Mouse (Mus musculus) left cerebral cortex, postnatal 36 days (tissue): ENCODE results near the gene Npcd. TPM values are rescaled to one million over a fixed set of nuclear protein-coding genes. Genes with fewer than 3 reads are reported as not detected.

Experiments
- DNase-seq, 2 experiments: peaks; one replicate each; pipeline ENCODE4 v3.0.0; 2021 to 2022; ENCODE audit warnings: low spot score in 2 of 2, mixed read lengths in 1 of 2
- intact Hi-C: fragments of 180-260 bp; cut with DNase I; formaldehyde crosslinking; loops from one replicate; pipeline ENCODE4 v1.15.1; 2025
- total RNA-seq, 2 experiments: library from RNA; stranded (reverse); gene quantifications; 2 replicates each; pipeline ENCODE4 v1.2.3; 2021

The Npcd gene
- total RNA-seq, result 10 to 100 TPM; 17.3 to 19.1 TPM

DNA sequence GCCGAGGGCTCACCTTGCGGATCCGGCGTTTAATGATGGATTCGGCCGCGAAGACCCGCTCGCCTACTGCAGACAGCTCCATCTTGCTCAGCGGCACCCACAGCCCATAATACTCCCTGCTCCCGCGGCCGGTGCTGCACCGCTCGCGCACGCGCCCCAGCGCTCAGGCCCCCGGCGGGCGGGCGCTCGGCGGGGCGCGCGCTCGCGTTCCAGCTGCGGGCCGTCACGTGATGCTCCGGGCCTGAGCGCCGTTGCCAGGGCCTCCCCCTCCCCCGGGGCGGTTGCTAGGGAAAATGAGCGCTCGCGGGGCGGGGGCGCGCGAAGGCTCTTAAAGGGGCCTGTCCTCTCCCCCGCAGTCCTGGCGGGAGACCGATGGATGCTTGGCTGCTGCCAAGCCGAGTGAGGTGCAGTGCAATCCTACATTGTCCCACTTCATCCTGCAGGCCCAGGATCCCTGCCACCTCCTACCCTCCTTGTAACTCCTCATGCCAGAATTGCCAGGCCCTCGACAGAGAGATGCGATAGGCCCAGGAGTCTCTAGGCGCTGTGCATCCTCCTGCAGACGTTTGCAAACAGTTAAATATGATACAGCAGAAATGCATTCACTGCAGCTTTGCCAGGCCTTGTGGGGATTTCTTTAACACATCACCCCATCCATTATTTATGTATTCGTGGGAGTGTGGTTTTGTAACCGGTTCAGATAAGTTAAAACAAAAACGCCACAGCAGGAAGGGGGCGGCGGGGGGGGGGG lies at the start of gene Npcd, which contains the start of gene Cbx6:
Gene Npcd (minus strand): TSS at position 108 of the 751 bp plus-strand sequence.
Gene Cbx6 (minus strand): TSS at position 559 of the 751 bp plus-strand sequence.
- DNase-seq, result peak; percentile 98 to 99
- intact Hi-C loops, result loop anchor here (2.0 to 5.0 kb wide), 5 partner anchors 64 to 248 kb away; partner anchors contain the start of gene Pdgfb

DNA sequence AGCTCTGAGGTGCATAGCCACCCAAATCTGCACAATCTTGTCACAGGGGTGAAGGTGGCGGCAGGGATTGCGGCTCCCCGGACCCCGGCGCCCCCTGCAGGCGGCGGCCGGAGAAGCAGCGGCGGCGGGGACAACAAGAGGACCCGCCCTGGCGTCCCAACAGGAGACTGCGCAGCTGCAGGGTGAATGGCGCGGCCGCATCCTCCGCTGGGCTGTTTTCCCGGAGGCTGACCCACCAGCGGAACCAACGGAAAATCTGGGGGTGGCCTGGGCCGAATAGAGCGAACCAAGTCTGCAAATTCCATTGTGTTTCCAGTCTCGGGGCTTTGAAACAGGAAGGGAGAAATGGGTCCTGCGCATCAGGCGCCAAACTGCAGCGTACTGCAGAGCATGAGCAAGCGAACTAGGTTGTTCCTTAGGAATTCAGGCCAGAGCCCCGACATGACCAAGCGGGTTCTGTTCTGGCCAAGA lies 49.4 kb upstream of the Npcd start:
- intact Hi-C loops, result loop anchor here (1.0 to 10.0 kb wide), 2 partner anchors 51 to 129 kb away; no protein-coding TSS in a partner anchor
- DNase-seq, result peak; percentile 96 to 98

DNA sequence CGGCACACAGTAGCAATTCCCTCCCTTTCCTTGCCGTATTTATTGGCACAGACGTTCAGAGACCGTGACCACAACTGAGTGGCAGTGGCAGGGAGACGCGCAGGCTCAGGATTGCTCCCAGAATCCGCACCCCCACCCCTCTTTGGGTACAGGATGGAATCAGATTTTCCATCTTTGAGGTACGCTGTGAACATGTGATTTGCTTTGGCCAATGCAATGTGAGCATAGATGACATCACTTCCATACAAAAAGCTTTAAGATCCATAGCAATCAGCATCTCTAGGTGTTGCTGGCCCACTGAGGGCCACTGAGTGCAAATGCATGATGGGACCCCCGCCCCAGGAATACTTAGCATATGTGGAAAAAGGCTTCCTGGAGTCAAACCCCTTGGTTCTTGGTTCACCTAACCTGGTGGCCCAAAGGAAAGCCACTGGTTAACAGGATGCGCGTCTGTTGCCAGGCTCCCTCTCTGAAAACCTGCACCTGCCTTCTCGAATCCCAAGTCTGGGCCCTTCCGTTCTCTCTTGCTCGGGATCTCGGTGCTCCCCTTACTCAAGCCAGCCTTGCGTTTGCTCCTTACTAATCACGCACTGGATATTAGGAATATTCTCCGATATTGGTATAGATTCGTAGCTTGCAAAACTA lies 48.7 kb upstream of the Npcd start:
- intact Hi-C loops, result loop anchor here (1.0 to 10.0 kb wide), 2 partner anchors 50 to 128 kb away; no protein-coding TSS in a partner anchor
- DNase-seq, result peak; percentile 66 to 68

DNA sequence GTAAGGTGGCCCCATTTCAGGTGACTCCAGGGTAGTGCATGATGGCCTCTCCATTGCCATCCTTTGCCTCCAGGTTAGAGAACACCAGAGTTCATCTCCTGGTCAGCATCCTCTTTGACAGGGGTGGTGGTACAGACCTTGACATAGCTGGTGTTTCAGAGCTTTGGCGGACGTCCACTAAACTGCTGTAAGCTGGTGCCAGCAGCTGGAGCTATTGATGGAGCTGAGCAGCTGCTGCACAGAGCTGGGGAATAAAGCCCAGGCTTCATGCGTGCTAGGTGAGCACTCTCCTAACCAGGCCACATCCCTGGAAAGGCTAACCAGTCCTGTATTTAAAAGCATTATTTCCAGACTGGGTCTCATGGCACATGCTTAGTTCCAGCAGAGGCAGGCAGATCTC lies 46.4 kb upstream of the Npcd start:
- no peak for DNase-seq
- intact Hi-C loops, result loop anchor here (10.0 kb wide), 1 partner anchor 126 kb away; no protein-coding TSS in a partner anchor

DNA sequence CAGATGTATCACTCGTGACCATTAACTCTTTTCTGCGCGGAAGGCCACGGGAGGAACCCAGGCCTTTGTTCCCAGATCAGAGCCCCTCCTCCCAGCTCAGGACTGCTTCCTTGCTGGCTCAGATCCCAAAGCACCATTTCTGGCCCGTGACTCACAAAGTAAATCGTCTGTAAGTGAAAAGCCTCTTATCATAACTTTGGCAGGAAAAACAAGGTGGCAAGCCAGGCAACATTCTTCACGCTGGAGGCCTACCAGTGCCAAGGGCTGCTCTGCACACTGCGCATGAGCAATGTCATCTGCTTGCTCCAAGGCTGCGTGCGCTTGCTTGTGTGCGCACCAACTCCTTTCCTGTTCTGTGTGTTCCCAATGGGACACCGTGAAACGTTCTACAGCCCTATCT lies 45.3 kb upstream of the Npcd start:
- intact Hi-C loops, result no loop called here
- peak; percentile 70 to 73 for DNase-seq

DNA sequence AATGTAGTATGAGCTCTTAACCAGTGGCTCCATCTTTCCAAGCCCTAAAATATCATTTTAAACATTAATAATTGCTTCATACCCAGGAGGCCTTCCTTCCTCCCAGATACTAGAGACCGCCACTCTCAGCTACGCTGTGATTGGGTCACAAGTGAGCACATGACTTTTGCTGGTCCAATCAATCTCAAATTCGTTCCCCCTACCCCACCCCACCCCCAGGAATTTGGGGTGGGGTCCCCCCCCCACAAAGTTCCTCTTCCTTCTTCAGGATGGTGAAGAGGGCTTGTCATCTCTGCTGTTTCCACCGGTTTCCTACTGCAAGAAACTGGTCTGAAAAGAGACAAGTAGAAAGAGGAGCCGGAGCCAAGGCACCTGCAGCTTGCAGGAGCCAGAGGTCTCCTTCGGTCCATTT lies 44.7 kb upstream of the Npcd start:
- intact Hi-C loops, result no loop called here
- DNase-seq, result no peak

DNA sequence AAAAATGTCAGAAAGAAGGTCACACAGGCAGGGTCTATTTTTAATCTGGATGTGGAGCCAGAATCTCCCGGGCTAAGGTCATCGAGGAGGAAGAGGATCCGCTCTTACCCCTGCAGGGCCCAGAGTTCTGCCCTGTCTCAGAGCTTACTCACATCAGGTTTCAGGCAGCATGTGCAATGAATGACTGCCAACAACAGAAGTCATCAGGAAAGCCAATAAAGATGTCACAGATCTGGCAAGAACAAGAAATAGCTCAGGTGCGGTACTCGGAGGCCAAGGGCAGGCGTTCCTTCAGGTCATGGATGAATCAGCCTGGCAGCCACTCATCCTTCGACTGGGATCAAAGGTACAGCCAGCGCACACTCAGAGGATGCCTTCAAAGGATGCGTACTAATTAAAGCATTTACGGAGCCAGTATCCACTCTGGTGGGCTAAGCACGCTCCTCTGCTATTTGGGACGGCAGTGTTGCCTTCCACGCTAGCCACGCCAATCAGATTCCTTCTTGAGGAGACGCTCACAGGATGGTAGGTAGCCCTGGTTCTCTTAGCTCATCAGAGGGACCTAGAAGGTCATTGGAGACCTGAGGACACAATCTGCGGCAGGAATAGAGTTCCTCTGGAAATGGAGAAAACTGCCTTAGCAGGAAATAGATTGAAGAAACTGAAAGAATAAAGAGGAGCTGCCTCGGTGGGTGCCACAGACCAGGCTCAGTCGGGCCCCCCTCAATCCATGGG lies 41.4 kb upstream of the Npcd start:
- no peak for DNase-seq
- intact Hi-C loops, result no loop called here

DNA sequence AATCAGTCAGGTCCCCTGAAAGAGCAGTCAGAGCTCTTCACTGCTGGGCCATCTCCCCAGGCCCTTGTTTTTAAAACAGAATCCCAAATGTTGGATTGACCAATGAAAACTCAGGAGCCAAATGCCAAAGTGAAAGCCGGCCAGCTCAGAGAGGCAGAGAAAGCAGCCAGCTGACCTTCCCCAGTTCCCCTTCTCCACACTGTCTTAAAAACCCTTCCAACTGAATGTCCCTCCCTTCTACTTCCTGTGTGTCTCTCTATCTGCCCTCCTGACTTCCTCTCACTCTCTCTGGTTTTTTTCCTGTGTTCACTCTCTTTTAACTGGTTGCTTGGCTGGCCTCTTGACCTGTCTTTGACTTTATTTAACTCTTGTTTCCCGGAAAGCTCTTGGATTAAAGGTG lies 40.0 kb upstream of the Npcd start:
- DNase-seq, result no peak
- intact Hi-C loops, result no loop called here

DNA sequence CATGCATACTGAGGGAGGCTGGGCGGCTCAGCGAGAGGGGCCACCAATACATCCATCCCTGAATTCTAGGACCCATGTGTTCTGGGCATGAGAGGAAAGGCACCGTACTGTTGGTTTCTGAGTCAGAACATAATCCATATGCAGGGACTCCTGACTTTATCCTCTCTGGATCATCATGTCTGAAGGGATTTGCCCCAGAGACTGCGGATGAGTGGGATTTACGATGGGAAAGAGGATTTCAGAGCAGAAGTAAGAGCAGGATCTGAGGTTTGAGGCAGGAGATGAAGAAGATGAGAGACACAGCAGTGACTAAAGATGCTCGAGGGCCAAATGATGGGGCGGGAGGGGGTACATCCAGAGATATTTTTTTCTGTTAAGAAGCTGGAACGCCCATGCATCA lies 39.5 kb upstream of the Npcd start:
- no peak for DNase-seq
- intact Hi-C loops, result no loop called here

DNA sequence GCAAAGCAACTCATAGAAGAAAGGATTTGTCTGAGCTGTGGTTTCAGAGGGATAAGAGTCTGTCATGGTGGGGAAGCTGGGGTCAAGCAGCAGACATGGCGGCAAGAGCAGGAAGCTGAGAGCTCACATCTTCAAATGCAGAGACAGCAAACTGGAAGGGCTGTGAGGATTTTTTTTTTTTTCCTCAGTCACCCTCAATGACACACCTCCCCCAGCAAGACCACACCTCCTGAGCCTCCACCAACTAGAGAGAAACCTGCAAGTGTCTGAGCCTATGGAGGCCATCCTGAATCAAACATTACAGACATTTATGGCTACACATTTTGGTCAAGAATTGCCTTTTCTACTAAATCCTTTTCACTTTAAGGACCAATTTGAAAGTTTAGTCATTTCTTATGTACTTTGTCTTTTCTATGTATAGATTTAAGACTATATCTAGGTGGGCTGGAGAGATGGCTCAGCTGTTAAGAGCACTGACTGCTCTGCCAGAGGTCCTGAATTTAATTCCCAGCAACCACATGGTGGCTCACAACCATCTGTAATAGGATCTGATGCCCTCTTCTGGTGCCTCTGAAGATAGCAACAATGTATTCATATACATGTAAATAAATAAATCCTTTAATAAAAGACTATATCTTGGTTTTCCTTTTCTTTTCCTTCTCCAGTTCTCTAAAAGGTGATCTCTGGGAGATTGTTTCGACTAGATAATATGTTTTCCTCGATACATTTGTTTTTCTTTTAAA lies 33.4 kb upstream of the Npcd start:
- intact Hi-C loops, result no loop called here
- DNase-seq, result no peak

DNA sequence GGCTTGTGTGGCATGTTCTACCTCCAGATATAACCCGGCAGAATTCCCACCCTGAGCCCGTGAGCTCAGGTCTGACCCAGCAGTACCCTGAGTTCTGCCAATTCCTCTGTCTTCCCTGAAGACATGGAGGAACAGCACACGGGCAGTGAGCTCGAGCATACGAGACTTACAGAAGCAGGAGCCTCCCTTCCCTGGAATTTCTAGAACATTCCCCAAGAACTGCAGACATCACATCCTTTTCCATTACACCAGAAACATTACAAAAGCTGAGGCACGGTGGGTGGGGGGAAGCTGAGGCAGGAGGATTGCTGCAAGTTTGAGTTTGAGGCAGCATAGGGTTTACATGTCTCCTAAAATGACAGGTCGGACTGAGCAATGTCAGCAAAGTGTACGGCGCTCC lies 25.8 kb upstream of the Npcd start:
- intact Hi-C loops, result no loop called here
- DNase-seq, result no peak

DNA sequence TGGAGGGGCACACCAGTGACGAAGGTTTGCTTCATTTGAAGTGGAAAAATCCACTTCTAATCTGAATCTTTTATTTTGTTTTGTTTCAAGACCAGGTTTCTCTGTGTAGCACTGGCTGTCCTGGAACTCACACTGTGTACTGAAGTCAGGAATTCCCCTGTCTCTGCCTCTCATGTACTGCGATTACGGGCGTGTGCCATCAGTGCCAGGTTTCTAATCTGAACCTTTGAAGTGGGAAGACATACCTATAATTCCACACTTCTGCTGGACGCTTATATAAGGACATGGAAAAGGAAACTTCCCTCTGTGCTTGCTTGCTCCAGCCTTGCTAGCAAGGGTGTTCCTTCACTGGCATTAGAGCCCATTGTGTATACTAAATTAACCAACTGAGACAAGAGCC lies 24.9 kb upstream of the Npcd start:
- intact Hi-C loops, result no loop called here
- DNase-seq, result no peak

DNA sequence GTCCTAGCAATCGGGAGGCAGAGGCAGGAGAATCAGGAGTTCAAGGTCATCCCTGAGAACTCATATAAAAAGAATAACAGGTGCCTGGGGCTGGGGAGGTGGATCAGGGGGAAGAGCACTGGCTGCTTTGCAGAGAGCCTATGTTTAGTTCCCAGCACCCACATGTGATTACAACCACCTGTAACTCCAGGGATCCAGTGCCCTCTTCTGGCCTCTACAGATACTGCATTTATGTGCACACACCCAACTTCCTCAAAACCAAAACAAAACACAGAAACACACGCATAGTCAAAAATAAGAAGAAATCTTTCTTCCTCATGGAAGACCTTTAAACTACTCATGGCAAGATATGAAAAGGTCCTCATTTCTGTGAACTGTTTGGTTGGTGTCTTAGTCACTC lies 16.1 kb upstream of the Npcd start:
- DNase-seq, result no peak

DNA sequence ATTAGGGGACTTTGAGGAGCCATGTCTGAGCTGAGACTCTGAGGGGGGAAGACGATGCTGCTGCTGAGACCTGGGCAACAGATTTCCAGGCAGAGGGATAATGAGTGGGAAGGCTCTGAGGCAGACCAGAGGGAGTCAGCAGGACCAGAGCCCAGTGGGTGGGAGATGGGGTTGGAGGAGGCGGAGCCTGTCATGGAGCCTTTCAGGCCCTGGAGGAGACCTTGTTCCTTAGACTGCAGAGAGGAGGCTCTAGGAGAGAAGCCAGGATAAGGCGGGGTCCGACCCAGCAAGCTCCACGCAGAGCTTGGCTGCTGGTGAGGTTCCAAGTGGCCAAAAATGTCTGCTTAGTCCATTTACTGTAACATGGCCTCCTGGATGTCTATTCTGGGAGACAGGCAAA lies 13.1 kb upstream of the Npcd start:
- intact Hi-C loops, result no loop called here

More for the DNA sequence above, 16.1 kb upstream of the Npcd start:
- intact Hi-C loops, result no loop called here

DNA sequence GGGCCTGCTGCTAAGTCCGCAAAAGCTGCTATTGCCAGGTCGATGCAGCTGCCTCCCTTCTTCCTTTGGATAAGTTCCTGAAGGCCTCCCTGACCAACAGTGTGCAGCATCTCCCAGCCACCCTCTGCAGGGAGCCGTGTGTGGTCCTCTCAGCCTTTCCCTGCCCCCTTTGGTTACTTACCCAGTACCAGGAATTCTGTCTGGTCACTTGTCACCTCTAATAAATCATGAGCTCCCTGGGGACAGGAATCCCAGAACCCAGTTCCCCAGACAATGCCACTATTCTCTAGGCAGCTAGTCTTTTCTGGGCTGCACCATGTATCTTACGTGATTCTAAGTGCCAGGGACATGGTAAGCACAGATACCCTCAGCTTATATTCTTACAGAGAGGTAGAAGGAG lies 11.9 kb upstream of the Npcd start:
- no peak for DNase-seq
- intact Hi-C loops, result no loop called here

More for the DNA sequence above, 13.1 kb upstream of the Npcd start:
- DNase-seq, result peak; percentile 28 to 45

DNA sequence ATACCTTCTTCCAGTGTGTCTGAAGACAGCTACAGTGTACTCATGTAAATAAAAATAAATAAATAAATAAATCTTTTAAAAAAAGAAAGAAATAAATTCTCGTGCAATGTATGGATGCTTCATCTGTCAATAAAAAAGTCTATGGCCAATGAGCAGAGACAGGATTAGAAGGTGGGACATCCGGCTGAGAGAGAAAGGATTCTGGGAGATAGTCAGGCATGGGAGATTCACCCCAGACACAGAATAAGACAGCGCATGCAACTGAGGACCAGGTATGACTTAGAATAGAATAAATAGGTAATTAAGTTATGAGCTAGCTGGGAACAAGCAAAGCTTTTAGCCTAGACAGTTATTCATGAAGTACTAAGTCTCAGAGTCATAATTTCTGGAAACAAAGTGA lies 8.9 kb upstream of the Npcd start:
- no peak for DNase-seq
- intact Hi-C loops, result no loop called here

DNA sequence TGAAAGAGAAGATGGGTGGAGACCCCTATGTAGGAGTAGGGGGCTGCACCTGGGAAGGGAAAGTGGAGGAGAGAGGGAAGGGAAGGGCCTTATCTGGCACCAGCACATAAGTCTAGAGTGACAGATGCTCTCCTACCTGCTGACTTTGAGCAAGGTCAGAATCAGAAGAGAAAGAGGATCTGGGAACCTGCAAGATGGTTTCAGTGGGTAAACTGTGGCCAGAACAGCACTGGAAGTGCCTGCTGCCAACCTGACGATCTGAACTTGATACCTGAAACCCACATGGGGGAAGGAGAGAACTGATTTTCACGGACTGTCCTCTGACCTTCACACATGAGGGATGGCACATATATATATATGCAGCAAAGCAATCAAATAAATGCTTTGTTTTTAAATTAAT lies 6.2 kb upstream of the Npcd start:
- intact Hi-C loops, result no loop called here
- DNase-seq, result no peak

DNA sequence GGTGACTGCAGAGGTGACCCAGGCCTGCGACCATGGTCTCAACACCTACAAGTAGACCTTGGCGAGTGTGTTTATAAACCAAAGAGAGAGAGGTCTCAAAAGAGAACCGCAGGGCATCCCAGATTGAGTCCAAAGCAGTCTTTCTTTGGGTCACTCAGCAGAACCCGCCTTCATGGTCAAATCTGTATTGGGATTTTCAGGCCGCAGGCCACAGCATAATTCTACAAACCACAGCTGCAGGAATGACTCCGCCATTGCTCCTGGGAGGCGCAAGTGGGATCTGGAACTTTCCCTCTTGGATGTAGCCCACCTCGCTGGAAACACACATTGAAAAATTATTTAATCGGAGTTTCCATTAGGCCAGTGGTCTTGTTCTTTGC lies 834 bp upstream of the Npcd start:
- no peak for DNase-seq
- intact Hi-C loops, result loop anchor here (2.0 to 5.0 kb wide), 5 partner anchors 64 to 247 kb away; partner anchors contain the start of gene Pdgfb
